Mouse (Mus musculus) erythroid progenitor cell, adult 5-6 weeks (primary cell): Measurements from ENCODE around the gene Lrrn3. TPM values are rescaled to one million over a fixed set of nuclear protein-coding genes. Genes with fewer than 3 reads are reported as not detected.

ENCODE experiments used
- ATAC-seq: replicated peaks from 2 replicates; pipeline ENCODE4 v1.8.0; 2016; ENCODE audit warnings: moderate number of reproducible peaks, mild to moderate bottlenecking, moderate TSS enrichment, inconsistent platforms; ENCODE audit not compliant: poor library complexity, low FRiP score, severe bottlenecking
- total RNA-seq, 2 experiments: library from RNA; stranded (forward) in 1 of 2; stranded (reverse) in 1 of 2; fragments of 150-400 nt in 1 of 2; fragments of 186-747, 209-891 nt in 1 of 2; gene quantifications; 2 replicates each; pipeline versions ENCODE4 v1.2.3 to v1.2.4; 2015 to 2017; ENCODE audit warnings: low replicate concordance in 2 of 2

Lrrn3 gene
- total RNA-seq, 2 experiments from 2014 or later = 0.30 TPM; not detected in 1

GRCm38 (mm10) chr12:41438446-41438845 lies 47.8 kb downstream of the Lrrn3 start:
- ATAC-seq = no peak

GRCm38 (mm10) chr12:41436206-41436985 lies 49.8 kb downstream of the Lrrn3 start:
- no peak for ATAC-seq

- ATAC-seq = no peak
These were observed 57.4 kb downstream of the Lrrn3 start for GRCm38 (mm10) chr12:41428806-41429205.

- no peak for ATAC-seq
These were observed 58.8 kb downstream of the Lrrn3 start for GRCm38 (mm10) chr12:41427464-41427863.

- no peak for ATAC-seq
These were observed 61.0 kb downstream of the Lrrn3 start for GRCm38 (mm10) chr12:41425101-41425679.

- ATAC-seq = no peak
These were observed 68.3 kb downstream of the Lrrn3 start for GRCm38 (mm10) chr12:41417961-41418360.

GRCm38 (mm10) chr12:41417099-41417498 lies 69.1 kb downstream of the Lrrn3 start:
- ATAC-seq = no peak

- no peak for ATAC-seq
These were observed 69.6 kb downstream of the Lrrn3 start for GRCm38 (mm10) chr12:41416635-41417034.

GRCm38 (mm10) chr12:41409431-41409830 lies 76.8 kb downstream of the Lrrn3 start:
- ATAC-seq = no peak

- ATAC-seq = no peak
These were observed 84.3 kb downstream of the Lrrn3 start for GRCm38 (mm10) chr12:41401923-41402322.
